Mouse (Mus musculus): ENCODE measurements at regions not wholly inside any gene's neighbourhood (a gene's known extent, or its start where the extent isn't known, plus 50 kb on each side); places are given as distances from the start of the nearest gene placed in this dataset.

DNA sequence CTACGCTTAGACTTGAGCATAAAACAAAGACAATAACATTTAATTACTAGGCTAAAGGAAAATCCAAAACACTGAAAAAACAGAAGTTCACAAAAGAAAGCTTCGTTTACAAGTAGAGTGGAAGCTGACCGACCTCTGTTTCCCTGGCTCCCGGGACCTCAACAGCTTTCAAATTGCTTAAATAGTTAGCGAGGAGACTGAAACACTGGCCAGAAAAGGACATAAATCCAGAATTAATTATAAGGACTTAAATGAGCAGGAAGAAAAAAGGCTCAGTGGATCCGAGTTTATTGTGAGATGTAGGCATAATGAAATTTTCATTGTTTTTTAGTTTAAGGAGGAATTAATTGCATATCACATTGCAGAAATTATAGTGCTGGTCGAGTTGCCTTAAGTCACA lies 754.4 kb downstream of the Kcnj2 start:
- ATAC-seq (ENCODE audit: low FRiP score, low read depth): no peak

DNA sequence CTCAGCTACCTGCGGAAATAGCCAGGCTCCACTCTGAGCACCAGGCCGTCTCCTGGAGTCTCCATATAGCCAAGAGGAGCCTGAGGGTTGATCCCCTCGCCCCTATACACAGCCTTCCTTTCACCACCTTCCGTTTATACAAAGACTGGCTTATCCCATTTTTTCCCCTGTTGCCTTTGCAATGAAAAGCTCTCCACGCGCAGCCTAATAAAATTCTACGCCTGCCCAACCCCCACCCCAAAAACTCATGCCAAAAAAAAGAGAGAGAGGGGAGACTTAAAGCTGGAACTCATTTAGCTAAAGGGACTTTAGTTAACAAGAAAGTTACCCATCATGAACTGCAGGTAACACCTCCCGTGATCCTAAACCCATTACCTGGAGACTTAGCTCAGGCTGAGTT lies 762.5 kb downstream of the Kcnj2 start:
- Histone ChIP-seq H3K9ac (ENCODE audit: low read depth, low read length, severe bottlenecking) (no peak overlapping the region), H3K4me1 (ENCODE audit: control insufficient read depth, insufficient read depth, low read length) (peaks cover 13% of the 10 kb centered on the region), H3K4me3 (replicated peaks; ENCODE audit: low read length) (no peak overlapping the region), H3K27me3 (ENCODE audit: control insufficient read depth, insufficient read depth, low read length) (no peaks in the 10 kb centered on the region), H3K36me3 (ENCODE audit: control insufficient read depth, insufficient read depth, low read length) (no peaks in the 10 kb centered on the region), H3K4me2 (replicated peaks; ENCODE audit: low read depth, low read length, severe bottlenecking) (peak overlapping the region; percentile 15; the same call in 1 of the 2 replicates), H3K27ac (replicated peaks; ENCODE audit: low read depth, low read length) (peak overlapping the region; percentile 63), H3K9me3 (ENCODE audit: control insufficient read depth, low read length) (no peaks in the 10 kb centered on the region)
- peak; percentile 61 for DNase-seq (ENCODE audit: low spot score)
- ATAC-seq (ENCODE audit: low FRiP score, low read depth): peak; percentile 75
- WGBS: 16% methylated on average over 8 of the region's 8 CpGs
- TF ChIP-seq POLR2A (IDR thresholded peaks at IDR 0.05; ENCODE audit: borderline replicate concordance, extremely low read depth, insufficient read depth, insufficient read length): no peak

More for the DNA sequence above, 754.4 kb downstream of the Kcnj2 start:
- no peak for TF ChIP-seq POLR2A (IDR thresholded peaks at IDR 0.05; ENCODE audit: borderline replicate concordance, extremely low read depth, insufficient read depth, insufficient read length)
- H3K4me1 ChIP-seq (ENCODE audit: control insufficient read depth, insufficient read depth, low read length): peaks cover 7% of the 10 kb centered on the region; the same call in 1 of the 2 replicates
- no peaks in the 10 kb centered on the region; the same call in 1 of the 2 replicates for H3K27me3 ChIP-seq (ENCODE audit: control insufficient read depth, insufficient read depth, low read length)
- H3K4me2 ChIP-seq (replicated peaks; ENCODE audit: low read depth, low read length, severe bottlenecking): no peak overlapping the region
- DNase-seq (ENCODE audit: low spot score): no peak
- H3K4me3 ChIP-seq (replicated peaks; ENCODE audit: low read length): no peak overlapping the region
- H3K27ac ChIP-seq (replicated peaks; ENCODE audit: low read depth, low read length): no peak overlapping the region
- 22% methylated on average over 7 of the region's 7 CpGs for WGBS
- H3K9me3 ChIP-seq (ENCODE audit: control insufficient read depth, low read length): no peaks in the 10 kb centered on the region
- no peaks in the 10 kb centered on the region for H3K36me3 ChIP-seq (ENCODE audit: control insufficient read depth, insufficient read depth, low read length)
- no peak overlapping the region for H3K9ac ChIP-seq (ENCODE audit: low read depth, low read length, severe bottlenecking)

DNA sequence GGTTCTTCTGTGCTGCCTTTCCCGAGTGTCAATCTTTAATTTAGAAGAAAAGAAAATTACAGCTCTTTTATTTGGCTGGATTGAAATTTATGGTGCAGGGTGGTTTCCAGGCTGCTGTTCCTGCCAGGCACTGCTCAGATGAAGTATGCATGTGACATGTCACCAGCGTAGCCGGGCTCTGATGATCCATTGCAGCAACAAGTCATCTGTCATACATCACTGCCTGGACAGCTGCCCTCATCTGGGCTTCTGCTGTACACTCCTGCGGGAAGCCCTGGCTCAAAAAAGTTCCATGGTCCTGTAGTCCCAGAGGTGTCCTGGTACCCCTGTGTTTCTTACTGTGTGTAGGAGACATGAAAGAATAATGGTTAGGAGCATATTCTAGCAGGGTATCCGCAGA lies 773.0 kb downstream of the Kcnj2 start:
- no peaks in the 10 kb centered on the region for H3K9me3 ChIP-seq (ENCODE audit: control insufficient read depth, low read length)
- no peaks in the 10 kb centered on the region for H3K4me1 ChIP-seq (ENCODE audit: control insufficient read depth, insufficient read depth, low read length)
- WGBS: 45% methylated on average over 5 of the region's 5 CpGs
- DNase-seq (ENCODE audit: low spot score) (no peak), ATAC-seq (ENCODE audit: low FRiP score, low read depth) (no peak)
- H3K27me3 ChIP-seq (ENCODE audit: control insufficient read depth, insufficient read depth, low read length): no peaks in the 10 kb centered on the region
- H3K36me3 ChIP-seq (ENCODE audit: control insufficient read depth, insufficient read depth, low read length): no peaks in the 10 kb centered on the region
- no peak overlapping the region for H3K27ac ChIP-seq (replicated peaks; ENCODE audit: low read depth, low read length)
- no peak overlapping the region for H3K4me2 ChIP-seq (replicated peaks; ENCODE audit: low read depth, low read length, severe bottlenecking)
- no peak for TF ChIP-seq POLR2A (IDR thresholded peaks at IDR 0.05; ENCODE audit: borderline replicate concordance, extremely low read depth, insufficient read depth, insufficient read length)
- H3K9ac ChIP-seq (ENCODE audit: low read depth, low read length, severe bottlenecking): no peak overlapping the region
- H3K4me3 ChIP-seq (replicated peaks; ENCODE audit: low read length): no peak overlapping the region

DNA sequence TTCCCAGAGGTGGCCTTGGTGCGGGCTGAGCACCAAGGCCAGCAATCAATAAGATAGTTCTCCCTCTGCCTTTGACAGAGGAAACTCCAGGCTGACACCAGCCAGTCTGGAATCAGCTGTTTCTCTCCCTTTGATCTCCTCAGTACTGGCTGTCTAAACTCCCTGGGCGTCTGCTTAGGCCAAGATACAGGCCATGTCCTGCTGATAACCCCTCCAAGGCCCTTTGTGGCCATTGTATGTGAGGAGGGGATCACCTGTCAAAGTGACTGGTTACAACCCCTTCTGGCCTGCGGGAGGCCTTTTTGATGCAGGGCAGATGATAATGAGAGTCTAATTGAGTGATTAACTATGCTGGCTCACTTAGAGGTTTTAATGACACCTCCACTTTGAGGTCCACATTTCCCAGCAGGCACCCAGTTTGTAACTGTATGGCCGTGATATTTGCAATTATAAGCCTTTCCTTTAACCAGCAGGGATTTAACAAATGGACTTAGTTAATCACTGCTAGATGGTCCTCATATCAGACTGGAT lies 777.8 kb downstream of the Kcnj2 start:
- Histone ChIP-seq H3K9me3 (ENCODE audit: control insufficient read depth, low read length) (no peaks in the 10 kb centered on the region), H3K9ac (ENCODE audit: low read depth, low read length, severe bottlenecking) (no peak overlapping the region), H3K4me3 (replicated peaks; ENCODE audit: low read length) (no peak overlapping the region), H3K4me2 (replicated peaks; ENCODE audit: low read depth, low read length, severe bottlenecking) (no peak overlapping the region), H3K4me1 (ENCODE audit: control insufficient read depth, insufficient read depth, low read length) (no peaks in the 10 kb centered on the region), H3K27ac (replicated peaks; ENCODE audit: low read depth, low read length) (no peak overlapping the region), H3K36me3 (ENCODE audit: control insufficient read depth, insufficient read depth, low read length) (no peaks in the 10 kb centered on the region), H3K27me3 (ENCODE audit: control insufficient read depth, insufficient read depth, low read length) (no peaks in the 10 kb centered on the region)
- WGBS: 33% methylated on average over 4 of the region's 4 CpGs
- DNase-seq (ENCODE audit: low spot score) (no peak), ATAC-seq (ENCODE audit: low FRiP score, low read depth) (no peak)
- TF ChIP-seq POLR2A (IDR thresholded peaks at IDR 0.05; ENCODE audit: borderline replicate concordance, extremely low read depth, insufficient read depth, insufficient read length): no peak

DNA sequence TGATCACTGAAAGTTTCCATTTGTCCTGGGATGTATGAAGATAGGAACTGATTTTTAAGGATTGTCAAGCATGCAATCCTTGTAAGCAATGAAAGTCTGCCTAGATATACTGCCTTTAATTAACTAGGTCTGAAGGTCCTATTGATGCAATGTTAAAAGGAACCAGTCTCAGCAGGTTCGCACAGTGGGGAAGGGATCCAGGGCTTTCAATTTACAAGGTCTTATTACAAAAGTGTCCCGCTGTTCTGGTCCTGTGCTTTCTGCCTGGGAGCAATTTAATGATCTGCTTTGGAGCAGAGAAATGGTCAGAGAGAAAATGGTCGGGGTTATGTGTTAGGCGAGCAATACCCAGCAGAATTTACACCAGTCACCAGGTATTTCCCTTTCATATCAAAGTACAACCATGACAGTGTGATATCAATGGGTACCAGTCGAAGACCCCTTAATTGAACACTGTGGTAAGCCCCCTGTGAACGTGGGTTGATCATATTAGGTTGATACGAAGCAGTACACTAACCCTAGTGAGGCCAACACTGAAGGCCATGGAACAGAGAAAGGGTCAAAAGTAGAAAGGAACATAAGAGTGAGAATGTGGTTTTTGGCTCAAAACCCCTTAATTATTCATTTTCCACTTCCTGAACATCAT lies 778.5 kb downstream of the Kcnj2 start:
- no peak for DNase-seq (ENCODE audit: low spot score)
- TF ChIP-seq POLR2A (IDR thresholded peaks at IDR 0.05; ENCODE audit: borderline replicate concordance, extremely low read depth, insufficient read depth, insufficient read length): no peak
- no peaks in the 10 kb centered on the region for H3K27me3 ChIP-seq (ENCODE audit: control insufficient read depth, insufficient read depth, low read length)
- no peak overlapping the region for H3K27ac ChIP-seq (replicated peaks; ENCODE audit: low read depth, low read length)
- H3K4me2 ChIP-seq (replicated peaks; ENCODE audit: low read depth, low read length, severe bottlenecking): no peak overlapping the region
- no peaks in the 10 kb centered on the region for H3K4me1 ChIP-seq (ENCODE audit: control insufficient read depth, insufficient read depth, low read length)
- no peaks in the 10 kb centered on the region for H3K36me3 ChIP-seq (ENCODE audit: control insufficient read depth, insufficient read depth, low read length)
- no peak overlapping the region for H3K4me3 ChIP-seq (replicated peaks; ENCODE audit: low read length)
- whole genome bisulfite sequencing: 17% methylated on average over 7 of the region's 7 CpGs
- H3K9me3 ChIP-seq (ENCODE audit: control insufficient read depth, low read length): no peaks in the 10 kb centered on the region
- H3K9ac ChIP-seq (ENCODE audit: low read depth, low read length, severe bottlenecking): no peak overlapping the region
- ATAC-seq (ENCODE audit: low FRiP score, low read depth): no peak

All from limb, embryonic 14.5 days (tissue).